28 mouse cellular contexts compared by ENCODE assay signal in the genomic region with DNA sequence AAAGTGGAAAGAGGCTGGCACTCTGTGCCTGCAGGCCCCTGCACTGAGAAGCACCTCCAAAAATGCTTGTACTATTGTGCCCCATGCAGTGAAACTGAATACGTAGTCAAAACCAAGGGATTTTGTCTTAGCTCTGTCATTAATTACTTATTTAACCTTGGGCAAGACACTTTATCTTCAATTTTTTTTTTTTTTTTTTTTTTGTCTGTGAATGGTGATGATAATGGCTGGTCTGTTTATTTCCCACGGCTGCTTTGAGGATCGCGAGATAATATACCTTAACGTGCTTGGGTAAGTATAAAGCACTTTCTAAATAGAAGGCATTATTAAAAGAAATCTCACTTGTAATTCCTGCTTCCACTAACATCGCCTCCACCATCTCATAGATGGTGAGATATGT.
"Had no signal": no experiment of that assay in that cellular context is flagged by ENCODE, and none has a peak within 500 bp of the region (broad histone marks: within the 10 kb centered on the region; RNA-seq: fewer than 3 reads in every experiment).

No protein-coding gene starts in this region.

- H3K36me3 ChIP-seq: limb, embryonic 10.5 days; limb, embryonic 12.5 days; limb, embryonic 13.5 days; limb, embryonic 15.5 days; liver, embryonic 12.5 days; liver, embryonic 13.5 days; liver, embryonic 15.5 days; lung, embryonic 15.5 days; midbrain, embryonic 10.5 days; midbrain, embryonic 12.5 days; midbrain, embryonic 13.5 days; midbrain, embryonic 15.5 days; neural tube, embryonic 12.5 days had no signal

- H3K27ac ChIP-seq: limb, embryonic 10.5 days; limb, embryonic 12.5 days; limb, embryonic 13.5 days; limb, embryonic 15.5 days; liver, embryonic 12.5 days; liver, embryonic 13.5 days; liver, embryonic 14.5 days; liver, embryonic 15.5 days; lung, embryonic 15.5 days; macrophage; midbrain, embryonic 10.5 days; midbrain, embryonic 12.5 days; midbrain, embryonic 13.5 days; midbrain, embryonic 15.5 days; neural tube, embryonic 12.5 days had no signal

- H3K4me1 ChIP-seq: limb, embryonic 15.5 days; midbrain, embryonic 15.5 days had no signal

- DNase-seq: left cerebral cortex, postnatal 4 days; liver; liver, embryonic 13.5 days; liver, postnatal 0 days; lung, adult 18-20 months; lung, adult 2 months; lung, embryonic 14.5 days; lung, postnatal 10 days; lung, postnatal 14 days; lung, postnatal 36 days; lung, postnatal 4 days; midbrain, embryonic 14.5 days had no signal

- H3K27me3 ChIP-seq: limb, embryonic 12.5 days; limb, embryonic 15.5 days; liver, embryonic 12.5 days; liver, embryonic 13.5 days; liver, embryonic 15.5 days; lung, embryonic 15.5 days; megakaryocyte, embryonic 14.5 days; neural tube, embryonic 12.5 days had no signal

- H3K9me3 ChIP-seq: limb, embryonic 10.5 days; limb, embryonic 12.5 days; limb, embryonic 13.5 days; limb, embryonic 15.5 days; liver, embryonic 12.5 days; liver, embryonic 13.5 days; liver, embryonic 15.5 days; lung, embryonic 15.5 days; megakaryocyte, embryonic 14.5 days; midbrain, embryonic 10.5 days; midbrain, embryonic 12.5 days; midbrain, embryonic 13.5 days; midbrain, embryonic 15.5 days; neural tube, embryonic 12.5 days had no signal

- H3K9ac ChIP-seq: limb, embryonic 12.5 days; limb, embryonic 13.5 days; limb, embryonic 15.5 days; liver, embryonic 12.5 days; liver, embryonic 13.5 days; liver, embryonic 14.5 days; liver, embryonic 15.5 days; liver, postnatal 0 days; lung, embryonic 14.5 days; lung, embryonic 15.5 days; midbrain, embryonic 12.5 days; midbrain, embryonic 13.5 days; midbrain, embryonic 15.5 days; neural tube, embryonic 12.5 days had no signal

- H3K4me3 ChIP-seq: limb, embryonic 10.5 days; limb, embryonic 12.5 days; limb, embryonic 13.5 days; limb, embryonic 15.5 days; liver, embryonic 12.5 days; liver, embryonic 13.5 days; liver, embryonic 15.5 days; lung, embryonic 15.5 days; megakaryocyte, embryonic 14.5 days; midbrain, embryonic 10.5 days; midbrain, embryonic 12.5 days; midbrain, embryonic 13.5 days; midbrain, embryonic 15.5 days; myocyte; neural tube, embryonic 12.5 days had no signal
